Mouse (Mus musculus): Measurements from ENCODE around the gene Slc7a7. TPM values are rescaled to one million over a fixed set of nuclear protein-coding genes. Genes with fewer than 3 reads are reported as not detected.

Gene Slc7a7
- total RNA-seq, 1 experiment from 2014 or later: 3.5 TPM

Other genes with a start within 250 kb of the Slc7a7 start
- gene Dad1, start 163.7 kb downstream of the Slc7a7 start, total RNA-seq (2017): 74.8 and 92.1 TPM in 2 replicates
- gene Abhd4, start 163.6 kb downstream of the Slc7a7 start, total RNA-seq (2017): 43.5 and 53.3 TPM in 2 replicates
- gene Olfr49, start 132.8 kb downstream of the Slc7a7 start, total RNA-seq (2017): 0.13 TPM in 1 of 2 replicates, not detected in the other
- 30.6 and 30.7 TPM in 2 replicates for gene Oxa1l, start 56.9 kb downstream of the Slc7a7 start, total RNA-seq (2017)
- gene Mrpl52, start 9.1 kb upstream of the Slc7a7 start, total RNA-seq (2017): 103 and 131 TPM in 2 replicates
- 6.5 and 7.5 TPM in 2 replicates for gene Mmp14, start 13.8 kb upstream of the Slc7a7 start, total RNA-seq (2017)
- gene Lrp10, start 46.4 kb upstream of the Slc7a7 start, total RNA-seq (2017): 20.5 and 38.3 TPM in 2 replicates
- gene Rem2, start 58.3 kb upstream of the Slc7a7 start, total RNA-seq (2017): 1.8 and 2.5 TPM in 2 replicates
- gene Prmt5, start 99.7 kb upstream of the Slc7a7 start, total RNA-seq (2017): 52.4 and 53.1 TPM in 2 replicates
- 68.6 and 76.0 TPM in 2 replicates for gene Haus4, start 136.8 kb upstream of the Slc7a7 start, total RNA-seq (2017)
- gene Ajuba, start 159.8 kb upstream of the Slc7a7 start, total RNA-seq (2017): 0.74 and 1.3 TPM in 2 replicates
- 3.8 and 15.3 TPM in 2 replicates for gene 4931414P19Rik, start 188.2 kb upstream of the Slc7a7 start, total RNA-seq (2017)
- 27.2 and 41.8 TPM in 2 replicates for gene Psmb5, start 200.2 kb upstream of the Slc7a7 start, total RNA-seq (2017)
- not detected in 2 replicates for gene Psmb11, start 203.7 kb upstream of the Slc7a7 start, total RNA-seq (2017)
- gene Gm17606, start 223.2 kb upstream of the Slc7a7 start, total RNA-seq (2017): not detected in 2 replicates
- gene Cdh24, start 223.6 kb upstream of the Slc7a7 start, total RNA-seq (2017): 1.4 and 2.3 TPM in 2 replicates

All from hematopoietic stem cell, adult 5-6 weeks (primary cell).